17 mouse cellular contexts compared by ENCODE assay signal in the genomic region with DNA sequence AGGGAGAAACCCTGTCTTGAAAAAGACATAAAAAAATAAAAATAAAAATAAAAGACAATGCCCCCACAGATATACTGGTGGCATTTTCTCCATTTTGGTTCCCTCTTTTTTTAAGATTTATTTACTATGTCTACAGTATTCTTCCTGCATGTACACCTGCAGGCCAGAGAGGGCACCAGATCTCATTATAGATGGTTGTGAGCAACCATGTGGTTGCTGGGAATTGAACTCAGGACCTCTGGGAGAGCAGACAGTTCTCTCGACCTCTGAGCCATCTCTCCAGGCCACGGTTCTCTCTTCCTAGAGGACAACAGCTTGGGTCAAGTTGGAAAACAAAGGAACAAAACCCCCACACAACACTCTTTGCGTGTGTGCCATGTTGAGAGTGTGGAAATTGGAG.
"Had no signal": no experiment of that assay in that cellular context is flagged by ENCODE, and none has a peak within 500 bp of the region (broad histone marks: within the 10 kb centered on the region; RNA-seq: fewer than 3 reads in every experiment).

No protein-coding gene starts in this region.

- H3K27ac ChIP-seq: midbrain, embryonic 10.5 days; midbrain, embryonic 12.5 days; neural tube, embryonic 13.5 days; neural tube, embryonic 15.5 days; stomach, embryonic 15.5 days; stomach, postnatal 0 days had no signal

- H3K27me3 ChIP-seq: midbrain, embryonic 12.5 days; neural tube, embryonic 13.5 days; neural tube, embryonic 15.5 days; stomach, embryonic 15.5 days had no signal

- H3K9me3 ChIP-seq: midbrain, embryonic 12.5 days; neural tube, embryonic 15.5 days; stomach, embryonic 15.5 days had no signal

- H3K36me3 ChIP-seq: midbrain, embryonic 10.5 days; midbrain, embryonic 12.5 days; neural tube, embryonic 13.5 days; neural tube, embryonic 15.5 days; stomach, embryonic 15.5 days had no signal

- H3K4me2 ChIP-seq: lung, embryonic 14.5 days; midbrain, embryonic 12.5 days; neural tube, embryonic 13.5 days; neural tube, embryonic 15.5 days; stomach, embryonic 15.5 days had no signal

- DNase-seq: lung, embryonic 14.5 days; lung, postnatal 10 days; lung, postnatal 4 days; midbrain, embryonic 14.5 days; retina, postnatal 1 day; right cerebral cortex, postnatal 14 days; thymus, adult 2 months; thymus, postnatal 25 days; thymus, postnatal 4 days had no signal

- H3K4me3 ChIP-seq: midbrain, embryonic 10.5 days; midbrain, embryonic 12.5 days; myocyte; neural tube, embryonic 13.5 days; neural tube, embryonic 15.5 days; stomach, embryonic 15.5 days had no signal

- ATAC-seq: midbrain, embryonic 16.5 days had no signal

- H3K9ac ChIP-seq: lung, embryonic 14.5 days; midbrain, embryonic 12.5 days; neural tube, embryonic 13.5 days; neural tube, embryonic 15.5 days; stomach, embryonic 15.5 days had no signal
